Mouse (Mus musculus) thymus, adult 2 months (tissue): ENCODE results near the gene Ezh1.

ENCODE experiments used
- CTCF ChIP-seq: fragments of 200-500 bp; IDR thresholded peaks from 2 replicates; pipeline ENCODE4 v1.5.1; 2012; ENCODE audit warnings: mild to moderate bottlenecking, control low read depth, low read length, moderate library complexity, borderline replicate concordance; ENCODE audit not compliant: control insufficient read depth, poor library complexity, insufficient read depth; ENCODE audit errors: extremely low read depth
- POLR2A ChIP-seq: fragments of 200-500 bp; IDR thresholded peaks from 2 replicates; pipeline ENCODE4 v1.6.1; 2012; ENCODE audit warnings: mild to moderate bottlenecking, low read length, control low read depth, moderate library complexity; ENCODE audit not compliant: control insufficient read depth, poor library complexity, insufficient read depth; ENCODE audit errors: extremely low read depth

DNA sequence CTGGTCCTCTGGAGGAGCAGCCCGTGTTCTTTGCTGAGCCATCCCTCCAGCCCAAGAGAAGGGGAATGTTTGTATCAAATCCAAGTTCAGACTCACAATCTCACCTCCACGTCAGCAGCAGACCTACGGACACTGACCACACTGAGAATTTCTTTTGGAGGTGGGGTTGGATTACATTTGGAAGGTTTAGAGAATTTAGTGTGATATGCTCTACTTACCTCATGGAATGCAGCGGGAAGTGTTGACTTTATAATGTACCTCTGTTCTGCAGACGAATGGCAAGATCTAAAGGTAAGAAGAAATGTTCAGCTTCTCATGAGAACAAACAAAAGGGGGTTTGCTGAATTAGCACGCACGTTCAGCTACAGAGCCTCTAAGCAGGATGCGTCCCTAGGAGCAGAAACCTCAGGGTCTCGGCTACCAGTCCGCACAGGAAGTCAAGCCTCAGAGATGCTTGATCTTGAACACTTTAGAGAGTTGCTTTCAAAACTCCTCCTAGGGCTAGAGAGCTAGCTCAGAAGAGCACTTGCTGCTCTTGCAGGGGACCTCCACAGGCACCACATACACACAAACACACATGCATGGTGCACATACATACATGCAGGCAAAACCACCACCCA is 7.7 kb downstream of the Ezh1 start:
- TF ChIP-seq POLR2A (no peak), CTCF (no peak)
